Mouse (Mus musculus) thymus, adult 2 months (tissue): Measurements from ENCODE around the gene Acot7.

Experiments used
- CTCF ChIP-seq: fragments of 200-500 bp; IDR thresholded peaks from 2 replicates; pipeline ENCODE4 v1.5.1; 2012; ENCODE audit warnings: mild to moderate bottlenecking, control low read depth, low read length, moderate library complexity, borderline replicate concordance; ENCODE audit not compliant: control insufficient read depth, poor library complexity, insufficient read depth; ENCODE audit errors: extremely low read depth
- POLR2A ChIP-seq: fragments of 200-500 bp; IDR thresholded peaks from 2 replicates; pipeline ENCODE4 v1.6.1; 2012; ENCODE audit warnings: mild to moderate bottlenecking, low read length, control low read depth, moderate library complexity; ENCODE audit not compliant: control insufficient read depth, poor library complexity, insufficient read depth; ENCODE audit errors: extremely low read depth

GRCm38 (mm10) chr4:152161601-152162000 is 16.3 kb upstream of the Acot7 start:
- TF ChIP-seq POLR2A: no peak
- no peak for TF ChIP-seq CTCF
